Mouse (Mus musculus) hindbrain, postnatal 0 days (tissue): ENCODE measurements around the gene Epb41l5. TPM values are rescaled to one million over a fixed set of nuclear protein-coding genes. Genes with fewer than 3 reads are reported as not detected.

ENCODE experiments used
- ATAC-seq: fragments of 200-750 bp; cut with Nextera tagmentation; 2 replicates; pipeline ENCODE4 v1.8.0; 2017; ENCODE audit warnings: mild to moderate bottlenecking, moderate TSS enrichment, moderate library complexity
- DNase-seq: peaks from one replicate; pipeline ENCODE4 v3.0.0-alpha.2; 2015; ENCODE audit warnings: low spot score
- H3K27ac ChIP-seq: fragments of 300-500 bp; sonication (generic); 2 replicates; pipeline ENCODE4 v1.5.1; 2014; ENCODE audit warnings: mild to moderate bottlenecking
- H3K27me3 ChIP-seq: fragments of 300-500 bp; sonication (generic); 2 replicates; pipeline ENCODE4 v1.6.1; 2014; ENCODE audit warnings: low read length, mixed read lengths; ENCODE audit not compliant: insufficient read depth
- H3K36me3 ChIP-seq: fragments of 300-500 bp; sonication (generic); 2 replicates; pipeline ENCODE4 v1.6.1; 2014; ENCODE audit warnings: low read length, mixed read lengths; ENCODE audit not compliant: insufficient read depth
- H3K4me1 ChIP-seq: fragments of 300-500 bp; sonication (generic); 2 replicates; pipeline ENCODE4 v1.6.1; 2014; ENCODE audit warnings: antibody characterized with exemption, low read length, mixed read lengths; ENCODE audit not compliant: insufficient read depth
- H3K4me2 ChIP-seq: fragments of 300-500 bp; sonication (generic); 2 replicates; pipeline ENCODE4 v1.6.1; 2014; ENCODE audit warnings: low read depth, mild to moderate bottlenecking, low read length, moderate library complexity, mixed read lengths
- H3K4me3 ChIP-seq: fragments of 300-500 bp; sonication (generic); 2 replicates; pipeline ENCODE4 v1.5.1; 2014; ENCODE audit warnings: low read length
- H3K9ac ChIP-seq: fragments of 300-500 bp; sonication (generic); replicated peaks from 2 replicates; pipeline ENCODE4 v1.6.1; 2014; ENCODE audit warnings: mild to moderate bottlenecking, low read length, moderate library complexity, mixed read lengths
- H3K9me3 ChIP-seq: fragments of 300-500 bp; sonication (generic); 2 replicates; pipeline ENCODE4 v1.6.1; 2016; ENCODE audit warnings: low read length, mixed read lengths
- CTCF ChIP-seq: IDR thresholded peaks from 2 replicates; pipeline ENCODE4 v1.5.1; 2016; ENCODE audit warnings: antibody characterized with exemption, control low read depth, low read depth
- WGBS: fragments of 180-500 bp; shearing (Covaris S2); extraction: QIAGEN DNeasy Blood & Tissue Kit; methylation state at CpG from one replicate; pipeline ENCODE4 v1.1.7; 2014; 5-methylcytosine and 5-hydroxymethylcytosine counted together
- polyA plus RNA-seq: library from polyadenylated mRNA; unstranded; fragments of >200 nt; fragmentation: Nextera tagmentation; extraction: Ambion mirVana; gene quantifications from 2 replicates; pipeline ENCODE4 v1.2.1, GENCODE M21; 2015
- total RNA-seq: library from RNA; depleted of rRNA; stranded (reverse); fragments of >200 nt; gene quantifications from 2 replicates; pipeline ENCODE4 v1.2.3, GENCODE M21; 2014

The Epb41l5 gene
- total and polyA plus RNA-seq, 2 experiments from 2014 or later: 11.6 to 13.0 TPM

DNA sequence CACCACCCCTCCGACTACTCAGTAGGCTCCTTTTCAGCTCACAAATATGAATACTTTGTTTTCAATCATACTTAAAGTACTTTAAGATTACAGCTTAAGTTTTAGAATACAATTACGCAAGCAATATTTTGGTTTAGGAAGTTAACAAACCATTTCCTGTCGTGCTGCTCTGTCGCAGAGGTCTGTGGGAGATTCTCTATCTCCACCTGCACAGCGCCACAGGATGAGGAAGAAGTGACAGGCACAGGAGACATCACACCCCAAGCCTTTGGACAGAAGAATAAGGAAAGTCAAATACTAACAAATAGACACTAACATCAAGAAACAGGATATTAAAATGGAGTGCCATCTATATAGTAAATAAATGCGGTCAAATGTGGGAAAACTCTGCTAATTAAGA, 49.9 kb downstream of the Epb41l5 start:
- no peaks in the 10 kb centered on the region for H3K4me1 ChIP-seq
- ATAC-seq (no peak), DNase-seq (no peak)
- H3K9me3 ChIP-seq: no peaks in the 10 kb centered on the region
- TF ChIP-seq CTCF: no peak
- H3K27me3 ChIP-seq: no peaks in the 10 kb centered on the region
- WGBS: 93% methylated on average over 6 of the region's 6 CpGs
- no peak overlapping the region for H3K4me2 ChIP-seq
- H3K9ac ChIP-seq: no peak overlapping the region
- no peak overlapping the region for H3K4me3 ChIP-seq
- peaks cover 4% of the 10 kb centered on the region; the same call in 1 of the 2 replicates for H3K36me3 ChIP-seq
- no peak overlapping the region for H3K27ac ChIP-seq

DNA sequence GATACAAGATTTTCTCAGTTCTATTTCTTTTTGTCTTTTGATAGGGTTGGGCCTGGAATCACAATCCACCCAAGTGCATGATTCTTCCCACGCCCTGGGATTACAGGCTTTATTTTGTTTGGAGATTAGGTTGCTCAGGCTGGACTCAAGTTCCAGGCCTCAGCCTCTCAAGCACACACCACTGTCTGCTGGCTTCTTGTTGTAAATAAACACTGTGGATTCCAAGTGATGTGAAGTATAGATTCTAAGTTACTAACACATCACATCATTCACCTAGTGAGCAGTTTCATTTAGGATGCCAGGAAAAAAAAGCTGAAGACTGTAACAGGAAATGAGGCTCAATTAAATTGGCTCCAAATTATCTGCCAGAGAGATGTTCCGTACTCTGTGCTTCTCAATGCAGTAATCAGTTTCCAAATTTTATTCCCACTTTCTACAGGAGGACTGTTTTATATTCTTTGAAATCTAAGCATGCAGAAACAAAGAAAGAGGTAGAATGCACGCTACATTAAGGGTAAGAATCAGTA, 51.8 kb downstream of the Epb41l5 start:
- Histone ChIP-seq H3K9me3 (no peaks in the 10 kb centered on the region), H3K27me3 (no peaks in the 10 kb centered on the region), H3K4me2 (no peak overlapping the region), H3K4me3 (no peak overlapping the region), H3K36me3 (peaks cover 4% of the 10 kb centered on the region; the same call in 1 of the 2 replicates), H3K27ac (no peak overlapping the region), H3K4me1 (no peaks in the 10 kb centered on the region), H3K9ac (no peak overlapping the region)
- WGBS: 81% methylated on average over 3 of the region's 3 CpGs
- ATAC-seq (no peak), DNase-seq (no peak)
- TF ChIP-seq CTCF: no peak

- no peaks in the 10 kb centered on the region for H3K4me1 ChIP-seq
- TF ChIP-seq CTCF: no peak
- H3K9me3 ChIP-seq: no peaks in the 10 kb centered on the region
- H3K9ac ChIP-seq: no peak overlapping the region
- DNase-seq (no peak), ATAC-seq (no peak)
- no peak overlapping the region for H3K27ac ChIP-seq
- no peaks in the 10 kb centered on the region for H3K27me3 ChIP-seq
- no peak overlapping the region for H3K4me2 ChIP-seq
- 83% methylated on average over 2 of the region's 2 CpGs for WGBS
- no peaks in the 10 kb centered on the region for H3K36me3 ChIP-seq
- H3K4me3 ChIP-seq: no peak overlapping the region
These were observed 58.8 kb downstream of the Epb41l5 start for GRCm38 (mm10) chr1:119590041-119590440.

GRCm38 (mm10) chr1:119584974-119585373, 63.8 kb downstream of the Epb41l5 start:
- TF ChIP-seq CTCF: no peak
- ATAC-seq (no peak), DNase-seq (no peak)
- Histone ChIP-seq H3K4me3 (no peak overlapping the region), H3K9ac (no peak overlapping the region), H3K9me3 (no peaks in the 10 kb centered on the region), H3K27me3 (no peaks in the 10 kb centered on the region), H3K27ac (no peak overlapping the region), H3K4me1 (no peaks in the 10 kb centered on the region), H3K4me2 (no peak overlapping the region), H3K36me3 (no peaks in the 10 kb centered on the region)
- WGBS: 87% methylated on average over 2 of the region's 2 CpGs

DNA sequence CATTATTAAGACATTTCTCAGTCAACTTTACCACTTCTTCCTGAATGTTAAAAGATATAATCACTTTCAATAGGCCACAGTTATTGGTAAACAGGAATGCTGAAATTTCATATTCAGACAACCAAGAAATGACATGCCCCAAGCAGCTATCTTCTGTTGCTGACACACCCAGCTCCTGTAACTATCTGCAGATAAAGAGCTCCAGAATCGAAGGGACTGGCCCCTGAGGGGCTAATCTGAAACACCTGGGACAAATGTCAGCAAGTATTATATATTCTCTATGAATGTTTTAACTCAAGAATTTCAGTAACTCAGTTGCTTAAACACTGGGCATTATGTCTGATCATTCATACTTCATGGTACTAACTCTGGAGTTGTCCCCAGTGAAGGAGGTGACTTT, 78.7 kb downstream of the Epb41l5 start:
- H3K27me3 ChIP-seq: no peaks in the 10 kb centered on the region
- ATAC-seq (no peak), DNase-seq (no peak)
- no peaks in the 10 kb centered on the region for H3K9me3 ChIP-seq
- H3K4me3 ChIP-seq: no peak overlapping the region
- H3K9ac ChIP-seq: no peak overlapping the region
- no peaks in the 10 kb centered on the region for H3K4me1 ChIP-seq
- no peak overlapping the region for H3K27ac ChIP-seq
- 83% methylated on average over 1 of the region's 1 CpGs for WGBS
- no peaks in the 10 kb centered on the region for H3K36me3 ChIP-seq
- no peak overlapping the region for H3K4me2 ChIP-seq
- no peak for TF ChIP-seq CTCF

GRCm38 (mm10) chr1:119565531-119565930, 83.3 kb downstream of the Epb41l5 start:
- ATAC-seq: no peak
- 97% methylated on average over 4 of the region's 4 CpGs for WGBS

GRCm38 (mm10) chr1:119557641-119558395, 91.0 kb downstream of the Epb41l5 start:
- Histone ChIP-seq H3K27me3 (no peaks in the 10 kb centered on the region), H3K4me3 (no peak overlapping the region), H3K27ac (peak overlapping the region; percentile 3; the same call in 1 of the 2 replicates), H3K36me3 (no peaks in the 10 kb centered on the region; the same call in 1 of the 2 replicates), H3K4me2 (no peak overlapping the region), H3K9me3 (0 out of 2 replicates have a peak, but pooled peaks cover 3% of the 10 kb centered on the region), H3K9ac (no peak overlapping the region), H3K4me1 (no peaks in the 10 kb centered on the region)
- TF ChIP-seq CTCF: no peak
- no peak for DNase-seq
- WGBS: 83% methylated on average over 4 of the region's 4 CpGs
- no peak for ATAC-seq

More at GRCm38 (mm10) chr1:119565531-119565930, 83.3 kb downstream of the Epb41l5 start:
- Histone ChIP-seq H3K36me3 (no peaks in the 10 kb centered on the region), H3K27me3 (no peaks in the 10 kb centered on the region), H3K4me1 (no peaks in the 10 kb centered on the region), H3K4me3 (no peak overlapping the region), H3K27ac (no peak overlapping the region), H3K9ac (no peak overlapping the region), H3K4me2 (no peak overlapping the region), H3K9me3 (0 out of 2 replicates have a peak, but pooled peaks cover 3% of the 10 kb centered on the region)
- TF ChIP-seq CTCF: no peak
- DNase-seq: no peak
